ENCODE assay signal across 11 mouse cellular contexts in the genomic region with DNA sequence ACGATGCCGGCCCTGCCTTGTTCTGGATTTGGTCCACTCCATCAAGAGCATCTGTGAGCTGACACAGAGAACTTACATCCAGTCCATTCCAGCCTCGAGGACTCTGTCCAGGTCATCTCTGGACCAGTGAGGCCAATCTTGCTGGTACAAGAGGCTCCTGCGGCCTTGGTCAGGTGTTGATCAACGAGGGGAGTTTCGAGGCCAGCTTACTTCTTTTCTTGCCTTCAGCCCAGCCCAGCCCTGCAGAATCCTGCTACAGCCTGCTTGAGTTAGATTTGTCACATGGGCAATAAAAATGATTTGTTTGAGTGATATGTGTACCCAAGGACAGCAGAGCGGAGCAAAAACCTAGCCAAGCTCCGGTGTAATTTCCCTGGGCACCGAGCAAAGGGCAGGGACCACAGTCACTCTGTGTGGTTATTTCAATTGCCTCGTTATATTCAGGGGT. TPM values are rescaled to one million over a fixed set of nuclear protein-coding genes. Genes with fewer than 3 reads are reported as not detected.
DNase-seq lines count a peak whose midpoint lies in the region; ATAC-seq lines count a peak whose summit lies in the region.
"Had no signal": no experiment of that assay in that cellular context is flagged by ENCODE, and none has a peak within 500 bp of the region (broad histone marks: within the 10 kb centered on the region; RNA-seq: fewer than 3 reads in every experiment).

No protein-coding gene starts in this region.

- DNase-seq in heart, postnatal 4 days: peak; percentile 3
- DNase-seq in heart, adult 18-20 months: no peak
- DNase-seq in adrenal gland, adult 2 months: peak; percentile 88
- DNase-seq in kidney, adult 11 months: peak; percentile 93
- DNase-seq in limb, embryonic 11.5 days (ENCODE audit: low spot score): peak; percentile 50
- no peak for DNase-seq in cerebellum, adult 9-10 months
- DNase-seq: lung, postnatal 36 days had no signal

- H3K36me3 ChIP-seq in limb, embryonic 11.5 days (ENCODE audit: control insufficient read depth, insufficient read depth, low read length): no peaks in the 10 kb centered on the region
- no peaks in the 10 kb centered on the region for H3K36me3 ChIP-seq in forebrain, embryonic 13.5 days (ENCODE audit: poor library complexity, severe bottlenecking)
- H3K36me3 ChIP-seq: embryonic facial prominence, embryonic 13.5 days had no signal

- no peak for ATAC-seq in limb, embryonic 11.5 days (ENCODE audit: insufficient number of reproducible peaks, low FRiP score, low TSS enrichment, low read depth)
- no peak for ATAC-seq in cerebellum, adult (ENCODE audit: insufficient number of reproducible peaks, low FRiP score, low TSS enrichment)
- ATAC-seq in forebrain, embryonic 13.5 days: no peak

- no peak overlapping the region for H3K9ac ChIP-seq in limb, embryonic 11.5 days (ENCODE audit: low read length)
- H3K9ac ChIP-seq in forebrain, embryonic 13.5 days: no peak overlapping the region
- H3K9ac ChIP-seq: embryonic facial prominence, embryonic 13.5 days had no signal

- no peak overlapping the region for H3K4me2 ChIP-seq in limb, embryonic 11.5 days (ENCODE audit: low read depth, severe bottlenecking)
- no peak overlapping the region for H3K4me2 ChIP-seq in forebrain, embryonic 13.5 days
- H3K4me2 ChIP-seq: embryonic facial prominence, embryonic 13.5 days had no signal

- H3K4me3 ChIP-seq in limb, embryonic 11.5 days (ENCODE audit: low read depth, low read length): no peak overlapping the region
- no peak overlapping the region for H3K4me3 ChIP-seq in forebrain, embryonic 13.5 days
- H3K4me3 ChIP-seq: embryonic facial prominence, embryonic 13.5 days had no signal

- no peaks in the 10 kb centered on the region for H3K9me3 ChIP-seq in limb, embryonic 11.5 days (ENCODE audit: control insufficient read depth, low read length)
- no peaks in the 10 kb centered on the region for H3K9me3 ChIP-seq in forebrain, embryonic 13.5 days (replicated peaks)
- H3K9me3 ChIP-seq: embryonic facial prominence, embryonic 13.5 days had no signal

- H3K27ac ChIP-seq in limb, embryonic 11.5 days (replicated peaks; ENCODE audit: low read depth, low read length): no peak overlapping the region; the same call in 1 of the 2 replicates
- no peak overlapping the region for H3K27ac ChIP-seq in forebrain, embryonic 13.5 days
- H3K27ac ChIP-seq: embryonic facial prominence, embryonic 13.5 days had no signal

- 53% methylated on average over 10 of the region's 10 CpGs for WGBS in limb, embryonic 11.5 days
- WGBS in forebrain, embryonic 13.5 days: 83% methylated on average over 10 of the region's 10 CpGs

- peaks cover 11% of the 10 kb centered on the region for H3K4me1 ChIP-seq in limb, embryonic 11.5 days (ENCODE audit: control insufficient read depth, insufficient read depth, low read length)
- peaks cover 7% of the 10 kb centered on the region for H3K4me1 ChIP-seq in forebrain, embryonic 13.5 days

- no peaks in the 10 kb centered on the region for H3K27me3 ChIP-seq in limb, embryonic 11.5 days (ENCODE audit: control insufficient read depth, insufficient read depth, low read length)
- H3K27me3 ChIP-seq in forebrain, embryonic 13.5 days: no peaks in the 10 kb centered on the region
- H3K27me3 ChIP-seq: CH12.LX; embryonic facial prominence, embryonic 13.5 days had no signal

RNA-seq across cellular contexts. Expression of a gene that starts 25.4 kb away (rescaled TPM):
- total RNA-seq in heart, postnatal 4 days (2021): 10 to 100 TPM; 67.1 to 82.1 TPM
- total RNA-seq in heart, adult 18-20 months (2021): 10 to 100 TPM; 12.6 to 13.8 TPM
- 10 to 100 TPM; 29.4 to 37.0 TPM for total RNA-seq in adrenal gland, adult 2 months (2021)
- 59.1 and 61.2 TPM in 2 replicates for polyA plus RNA-seq in adrenal gland, adult 2 months (2012; rRNA removed)
- 376 and 418 TPM in 2 replicates for polyA plus RNA-seq in limb, embryonic 11.5 days (2014; fragmentation: Nextera tagmentation; extraction: Ambion mirVana)
- 367 and 422 TPM in 2 replicates for polyA plus RNA-seq in forebrain, embryonic 13.5 days (2015; fragmentation: Nextera tagmentation; extraction: Ambion mirVana)

Comparison
In these comparisons a context has a peak if more than half of its experiments do, and no peak if none do; other contexts are left out.
1. DNase-seq: peak in heart, postnatal 4 days (single experiment), adrenal gland, adult 2 months (single experiment), kidney, adult 11 months (single experiment) and limb, embryonic 11.5 days (single experiment); none in heart, adult 18-20 months (0 of 2) and cerebellum, adult 9-10 months (single experiment).